Mouse (Mus musculus): ENCODE results near the gene 1700022I11Rik. TPM values are rescaled to one million over a fixed set of nuclear protein-coding genes. Genes with fewer than 3 reads are reported as not detected.
"Not testable (repeated sequence)": the region's sequence is repeated elsewhere in the genome, so short reads cannot be mapped to it uniquely, and the experiment has no call there.

Gene 1700022I11Rik
- polyA plus RNA-seq, 1 experiment from 2014 or later: 0.70 TPM

DNA sequence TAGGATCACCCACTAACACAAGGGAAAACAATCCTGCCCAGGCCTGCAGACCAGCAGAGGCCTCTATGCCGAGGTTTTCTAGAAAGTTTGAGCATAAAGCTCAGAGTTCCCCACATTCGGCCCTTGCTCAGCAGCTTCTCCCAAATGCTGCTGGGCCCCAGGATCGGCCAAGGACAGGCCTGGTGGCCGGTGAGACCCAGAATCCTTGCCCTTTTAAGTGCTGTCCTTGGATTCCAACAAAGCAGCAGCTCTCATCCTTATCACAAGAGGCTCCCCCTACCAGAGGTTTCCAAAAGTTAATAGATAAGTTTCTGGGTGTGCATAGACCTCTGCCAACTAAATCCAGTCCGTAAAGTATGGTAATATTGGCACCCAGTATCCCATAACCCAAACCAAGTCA, 4.5 kb downstream of the 1700022I11Rik start:
- Histone ChIP-seq H3K4me2 (no peak overlapping the region), H3K4me3 (no peak overlapping the region), H3K36me3 (peaks cover 15% of the 10 kb centered on the region), H3K27me3 (no peaks in the 10 kb centered on the region), H3K27ac (no peak overlapping the region), H3K9ac (no peak overlapping the region), H3K9me3 (no peaks in the 10 kb centered on the region), H3K4me1 (replicated peaks) (no peaks in the 10 kb centered on the region)
- 88% methylated on average over 5 of the region's 5 CpGs for WGBS
- ATAC-seq (ENCODE audit: low FRiP score): no peak

DNA sequence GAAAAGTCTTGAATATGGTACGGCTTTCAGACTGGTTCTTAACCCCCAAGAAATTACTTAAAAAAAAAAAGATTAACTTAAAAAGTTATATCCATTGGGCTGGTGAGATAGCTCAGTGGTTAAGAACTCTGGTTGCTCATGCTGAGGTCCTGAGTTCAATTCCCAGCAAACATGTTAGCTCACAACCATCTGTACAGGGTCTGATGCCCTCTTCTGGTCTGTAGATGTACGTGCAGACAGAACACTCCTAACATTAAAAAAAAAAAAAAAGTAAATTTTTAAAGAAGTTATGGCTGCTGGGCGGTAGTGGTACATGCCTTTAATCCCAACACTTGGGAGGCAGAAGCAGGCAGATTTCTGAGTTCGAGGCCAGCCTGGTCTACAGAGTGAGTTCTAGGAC, 8.7 kb downstream of the 1700022I11Rik start:
- Histone ChIP-seq H3K27me3 (no peaks in the 10 kb centered on the region), H3K4me3 (no peak overlapping the region), H3K9ac (no peak overlapping the region), H3K4me1 (replicated peaks) (no peaks in the 10 kb centered on the region), H3K4me2 (no peak overlapping the region), H3K27ac (no peak overlapping the region), H3K9me3 (no peaks in the 10 kb centered on the region), H3K36me3 (peaks cover 53% of the 10 kb centered on the region)
- ATAC-seq (ENCODE audit: low FRiP score): no peak
- 92% methylated on average over 4 of the region's 4 CpGs for WGBS

DNA sequence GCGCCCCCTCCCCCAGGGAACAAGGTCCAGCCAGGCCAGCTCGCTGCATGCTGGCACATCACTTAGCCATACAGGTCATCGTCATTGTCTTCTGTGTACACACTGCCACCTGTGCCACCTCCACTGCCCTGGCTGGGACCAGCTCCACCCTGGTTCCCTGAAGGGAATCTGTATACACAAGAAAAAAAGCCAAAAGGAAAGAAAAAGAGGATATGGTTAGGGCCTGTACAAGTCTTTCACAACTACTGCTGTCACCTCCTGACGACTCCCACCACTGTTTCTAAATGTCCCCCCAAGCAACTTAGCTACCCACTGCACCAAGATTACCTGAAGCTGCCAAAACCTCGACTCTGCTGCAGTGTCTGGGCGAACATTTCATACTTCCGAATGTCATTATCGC, 11.1 kb downstream of the 1700022I11Rik start:
- not testable (repeated sequence) for H3K9ac ChIP-seq; H3K4me2 ChIP-seq; H3K4me3 ChIP-seq; H3K9me3 ChIP-seq; ATAC-seq (ENCODE audit: low FRiP score); H3K27me3 ChIP-seq; H3K4me1 ChIP-seq (replicated peaks); H3K27ac ChIP-seq
- peaks cover 76% of the 10 kb centered on the region for H3K36me3 ChIP-seq
- whole genome bisulfite sequencing: 96% methylated on average over 8 of the region's 8 CpGs

DNA sequence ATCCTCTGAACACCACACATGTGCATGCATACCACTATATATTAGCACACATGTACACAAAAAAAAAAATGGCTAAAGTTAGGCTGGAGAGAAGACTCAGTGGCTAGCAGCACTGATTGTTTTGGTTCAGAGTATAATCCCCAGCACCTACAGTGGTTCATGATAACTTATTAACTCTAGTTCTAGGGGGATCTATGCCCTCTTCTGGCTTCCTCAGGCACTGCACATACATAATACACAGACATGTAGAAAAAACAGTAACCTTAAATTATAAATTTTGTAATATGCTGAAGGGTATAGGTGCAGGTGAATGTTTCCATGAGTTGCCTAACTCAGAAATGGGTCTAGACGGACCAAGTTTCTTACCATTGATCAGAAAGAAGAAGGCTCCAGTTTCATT, 18.9 kb downstream of the 1700022I11Rik start:
- Histone ChIP-seq H3K9ac (no peak overlapping the region), H3K4me3 (no peak overlapping the region)
- 87% methylated on average over 1 of the region's 1 CpGs for WGBS

DNA sequence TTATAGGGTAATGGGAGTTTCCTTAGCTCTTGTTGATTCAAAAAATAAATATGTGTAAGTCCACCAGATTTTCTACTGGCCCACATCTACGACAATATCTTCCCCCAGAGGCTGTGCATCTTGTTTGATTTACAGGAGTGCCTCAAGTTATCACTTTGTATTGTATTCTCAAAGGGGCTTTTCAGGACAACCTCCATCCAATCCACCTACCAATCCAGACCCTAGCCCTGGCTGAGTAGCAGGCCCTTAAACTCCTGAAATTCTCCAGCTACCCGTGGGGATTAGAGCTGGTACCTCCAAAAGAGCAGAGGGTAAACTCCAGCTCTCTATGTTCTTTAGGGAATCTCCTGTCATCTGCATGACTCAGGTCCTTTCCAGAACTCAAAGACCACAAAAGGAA, 28.6 kb downstream of the 1700022I11Rik start:
- Histone ChIP-seq H3K4me2 (peak overlapping the region; percentile 85), H3K27me3 (no peaks in the 10 kb centered on the region), H3K4me3 (peak overlapping the region; percentile 87), H3K36me3 (peaks cover 35% of the 10 kb centered on the region), H3K27ac (no peak overlapping the region), H3K9me3 (no peaks in the 10 kb centered on the region), H3K9ac (peak overlapping the region; percentile 94), H3K4me1 (replicated peaks) (peaks cover 27% of the 10 kb centered on the region)
- no peak for ATAC-seq (ENCODE audit: low FRiP score)
- 72% methylated on average over 2 of the region's 2 CpGs for WGBS

More for the DNA sequence above, 18.9 kb downstream of the 1700022I11Rik start:
- Histone ChIP-seq H3K4me1 (replicated peaks) (no peaks in the 10 kb centered on the region), H3K27me3 (no peaks in the 10 kb centered on the region), H3K27ac (no peak overlapping the region), H3K9me3 (no peaks in the 10 kb centered on the region), H3K4me2 (no peak overlapping the region), H3K36me3 (peaks cover 97% of the 10 kb centered on the region)
- no peak for ATAC-seq (ENCODE audit: low FRiP score)

DNA sequence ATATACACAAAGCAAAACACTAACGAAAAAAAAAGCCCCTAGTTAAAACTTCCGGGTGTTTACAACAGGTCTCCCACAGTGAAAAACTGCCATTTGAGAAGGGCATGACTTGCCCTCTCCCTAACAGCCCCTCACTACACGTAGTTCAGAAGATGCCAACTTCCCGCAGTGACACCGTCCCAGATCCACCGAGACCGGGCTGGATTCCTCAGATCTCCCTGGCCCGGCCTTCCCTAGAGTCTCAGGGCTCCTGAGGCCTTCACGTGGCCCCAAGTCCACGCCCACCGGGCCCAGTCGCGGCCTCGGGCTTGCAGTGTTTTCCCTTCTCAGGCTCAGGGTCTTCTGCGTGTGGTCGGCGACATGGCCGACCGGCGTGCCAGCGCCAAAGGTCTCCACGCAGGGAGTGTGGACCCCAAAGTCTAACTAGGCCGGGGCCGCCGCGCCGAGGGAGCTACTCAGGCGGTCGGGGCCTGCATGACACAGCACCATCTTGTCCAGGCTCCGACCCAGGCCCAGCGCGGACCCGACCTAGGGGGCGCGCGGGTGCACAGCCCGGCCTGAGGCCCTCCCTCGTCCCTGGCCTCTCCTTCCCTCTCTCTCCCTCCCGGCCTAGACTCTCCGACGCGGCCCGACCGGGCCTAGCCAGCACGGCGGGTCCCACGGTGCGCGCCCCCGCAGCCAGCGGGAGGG, 30.2 kb downstream of the 1700022I11Rik start:
- H3K36me3 ChIP-seq: peaks cover 19% of the 10 kb centered on the region
- no peaks in the 10 kb centered on the region for H3K27me3 ChIP-seq
- H3K9ac ChIP-seq: peak overlapping the region; percentile 94
- WGBS: under 1% methylated on average over 47 of the region's 51 CpGs
- ATAC-seq (ENCODE audit: low FRiP score): peak; percentile 83
- H3K9me3 ChIP-seq: no peaks in the 10 kb centered on the region
- peak overlapping the region; percentile 87 for H3K4me3 ChIP-seq
- H3K27ac ChIP-seq: peak overlapping the region; percentile 99
- H3K4me1 ChIP-seq (replicated peaks): peaks cover 27% of the 10 kb centered on the region
- peak overlapping the region; percentile 85 for H3K4me2 ChIP-seq

DNA sequence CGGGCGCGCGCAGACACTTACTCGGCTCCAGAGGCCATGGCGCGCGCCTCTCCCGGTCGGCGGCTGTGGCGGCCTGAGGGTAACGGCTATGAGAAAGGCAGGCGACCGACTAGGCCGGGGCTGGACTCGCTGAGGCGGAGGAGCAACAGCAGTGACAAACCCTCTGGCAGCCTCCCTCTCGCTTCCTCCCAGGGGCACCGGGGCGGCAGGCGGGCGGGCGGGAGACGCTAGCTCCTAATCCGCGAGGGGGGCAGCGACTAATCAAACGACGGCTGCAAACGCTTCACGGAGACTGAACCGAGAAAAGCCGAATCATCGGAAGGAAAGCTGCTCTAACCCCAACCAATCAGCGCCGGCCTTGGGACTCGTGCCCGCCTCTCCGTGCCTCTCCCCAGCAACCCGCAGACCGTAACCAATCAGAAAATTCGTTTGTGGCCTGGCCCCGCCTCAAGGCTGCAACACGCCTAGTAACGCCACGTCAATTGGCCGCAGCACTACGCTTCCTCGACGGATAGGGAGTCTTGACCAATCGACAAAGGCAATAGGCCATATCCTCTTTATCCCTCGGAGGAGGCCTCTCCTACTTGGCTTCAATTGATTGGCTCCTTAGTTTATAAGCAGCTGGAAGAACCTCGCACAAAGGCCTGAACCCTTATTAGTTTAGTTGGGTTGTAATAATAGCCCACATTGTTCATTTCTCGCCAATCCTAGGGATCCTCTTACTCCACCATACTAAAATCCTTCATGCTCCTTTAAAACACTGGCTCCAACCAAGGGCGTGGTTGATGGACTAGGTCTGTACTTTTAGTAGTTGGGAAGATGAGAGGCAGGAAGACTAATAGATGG, 31.0 kb downstream of the 1700022I11Rik start, which contains the start of gene Vcp:
TSS of gene Vcp (minus strand) at position 367 of the 846 bp plus-strand sequence.
- not testable (repeated sequence) for H3K9me3 ChIP-seq, H3K27me3 ChIP-seq
- H3K36me3 ChIP-seq: peaks cover 12% of the 10 kb centered on the region
- H3K9ac ChIP-seq: peak within 1 kb of the TSS; percentile 94
- peak within 1 kb of the TSS; percentile 87 for H3K4me3 ChIP-seq
- peak within 1 kb of the TSS; percentile 85 for H3K4me2 ChIP-seq
- under 1% methylated on average over 50 of the region's 56 CpGs for WGBS
- peak; percentile 99 for ATAC-seq (ENCODE audit: low FRiP score)
- peak within 1 kb of the TSS; percentile 99 for H3K27ac ChIP-seq
- H3K4me1 ChIP-seq (replicated peaks): peaks cover 27% of the 10 kb centered on the region

DNA sequence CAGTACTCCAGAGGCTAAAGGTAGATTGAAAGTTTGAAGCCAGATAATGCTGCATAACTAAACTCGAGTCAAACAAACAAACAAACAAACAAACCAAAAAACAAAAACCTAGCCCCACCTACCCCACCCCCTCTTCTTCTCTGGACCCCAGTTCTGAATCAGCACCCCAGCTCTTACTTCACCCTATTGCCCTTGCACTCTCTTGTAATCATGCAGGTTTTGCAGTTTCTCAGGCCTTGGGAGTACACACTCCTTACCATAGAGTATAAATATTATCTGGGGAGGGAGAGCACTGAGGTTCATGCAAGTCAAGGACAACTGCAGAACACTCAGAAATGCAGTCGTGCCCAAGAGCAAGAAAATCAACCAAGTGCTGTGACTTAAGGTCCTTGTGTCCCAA, 31.9 kb downstream of the 1700022I11Rik start:
- Histone ChIP-seq H3K36me3 (0 out of 2 replicates have a peak, but pooled peaks cover 5% of the 10 kb centered on the region), H3K27ac (peak overlapping the region; percentile 99), H3K9ac (no peak overlapping the region), H3K4me3 (no peak overlapping the region), H3K27me3 (no peaks in the 10 kb centered on the region), H3K4me1 (replicated peaks) (peaks cover 27% of the 10 kb centered on the region), H3K4me2 (no peak overlapping the region), H3K9me3 (no peaks in the 10 kb centered on the region)
- no peak for ATAC-seq (ENCODE audit: low FRiP score)
- WGBS: 95% methylated on average over 2 of the region's 2 CpGs

DNA sequence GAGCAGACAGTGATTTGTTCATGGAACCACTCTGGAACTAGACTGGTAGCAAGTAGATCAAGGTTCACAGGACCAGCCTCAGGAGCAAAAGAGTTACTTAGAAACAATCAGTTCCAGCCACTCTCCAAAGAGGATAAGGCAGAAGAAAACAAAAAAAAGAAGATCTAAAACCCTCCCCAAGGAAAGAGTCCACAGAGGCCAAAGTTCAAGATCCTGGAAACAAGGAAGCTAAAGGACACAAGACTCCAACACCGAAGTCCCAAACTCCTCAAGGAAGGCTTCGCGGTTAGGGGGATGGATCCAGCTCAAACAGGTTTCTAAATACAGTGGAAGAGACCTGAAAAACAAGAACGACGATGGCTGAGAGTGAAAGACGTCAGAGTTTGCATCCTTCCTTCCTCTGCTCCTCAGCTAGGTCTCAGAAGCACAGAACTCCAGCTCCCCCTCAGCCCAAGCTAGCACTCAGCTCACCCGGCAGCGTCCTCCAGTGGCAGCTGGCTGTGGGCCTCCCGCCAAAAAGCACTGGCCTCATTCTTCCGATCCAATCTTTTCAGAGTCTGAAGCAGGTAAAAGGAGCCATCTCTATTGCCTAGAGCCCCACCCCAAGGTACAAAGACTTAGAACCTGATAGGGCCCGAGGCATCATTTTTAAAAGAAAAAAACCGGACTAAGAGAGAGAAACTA, 33.5 kb downstream of the 1700022I11Rik start:
- H3K9me3 ChIP-seq: no peaks in the 10 kb centered on the region
- no peak overlapping the region for H3K9ac ChIP-seq
- peaks cover 6% of the 10 kb centered on the region; the same call in 1 of the 2 replicates for H3K36me3 ChIP-seq
- WGBS: 81% methylated on average over 12 of the region's 12 CpGs
- H3K27ac ChIP-seq: no peak overlapping the region
- no peaks in the 10 kb centered on the region for H3K27me3 ChIP-seq
- H3K4me2 ChIP-seq: no peak overlapping the region
- H3K4me3 ChIP-seq: no peak overlapping the region
- peaks cover 16% of the 10 kb centered on the region for H3K4me1 ChIP-seq (replicated peaks)
- no peak for ATAC-seq (ENCODE audit: low FRiP score)

DNA sequence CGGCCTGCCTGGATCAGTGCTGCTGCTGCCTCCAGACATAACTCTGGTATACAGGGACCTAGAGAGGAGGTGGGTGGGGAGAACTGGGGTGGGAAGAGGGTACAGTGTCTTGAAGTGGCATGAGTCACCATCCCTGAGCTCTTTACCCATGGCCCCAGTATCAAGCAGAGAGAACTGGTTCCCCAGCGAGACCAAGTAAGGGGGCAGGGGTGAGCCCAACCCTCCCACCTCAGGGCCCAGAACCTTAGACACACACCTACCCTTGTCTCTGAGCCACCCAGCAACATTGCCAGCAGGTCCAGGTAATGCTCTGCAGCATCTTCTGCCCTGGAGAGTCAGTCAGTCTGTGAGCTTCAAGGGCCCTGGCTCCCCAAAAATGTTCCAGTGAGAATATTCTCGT, 35.5 kb downstream of the 1700022I11Rik start:
- peaks cover 18% of the 10 kb centered on the region for H3K4me1 ChIP-seq (replicated peaks)
- H3K27me3 ChIP-seq: no peaks in the 10 kb centered on the region
- H3K9me3 ChIP-seq: no peaks in the 10 kb centered on the region
- no peak overlapping the region for H3K9ac ChIP-seq
- no peak overlapping the region for H3K4me3 ChIP-seq
- 97% methylated on average over 3 of the region's 3 CpGs for WGBS
- H3K36me3 ChIP-seq: peaks cover 6% of the 10 kb centered on the region; the same call in 1 of the 2 replicates
- ATAC-seq (ENCODE audit: low FRiP score): no peak
- no peak overlapping the region for H3K27ac ChIP-seq
- H3K4me2 ChIP-seq: no peak overlapping the region

DNA sequence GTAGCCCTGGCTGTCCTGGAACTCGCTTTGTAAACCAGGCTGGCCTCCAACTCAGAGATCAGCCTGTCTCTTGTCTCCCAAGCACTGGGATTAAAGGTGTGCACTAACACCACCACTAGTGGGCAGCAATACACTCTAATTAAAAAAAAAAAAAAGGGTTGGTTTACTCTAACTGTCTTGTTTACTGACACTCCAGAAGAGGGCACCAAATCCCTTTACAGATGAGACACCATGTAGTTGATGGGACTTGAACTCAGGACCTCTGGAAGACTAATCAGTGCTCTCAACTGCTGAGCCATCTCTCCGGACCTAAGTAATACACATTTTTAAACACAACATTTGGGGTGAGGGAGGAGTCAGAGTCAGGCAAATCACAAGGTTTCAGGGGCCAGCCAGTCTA, 36.4 kb downstream of the 1700022I11Rik start:
- H3K27ac ChIP-seq: no peak overlapping the region
- H3K4me1 ChIP-seq (replicated peaks): peaks cover 20% of the 10 kb centered on the region
- H3K4me3 ChIP-seq: no peak overlapping the region
- 62% methylated on average over 2 of the region's 2 CpGs for WGBS
- H3K4me2 ChIP-seq: no peak overlapping the region
- peaks cover 6% of the 10 kb centered on the region; the same call in 1 of the 2 replicates for H3K36me3 ChIP-seq
- no peaks in the 10 kb centered on the region for H3K9me3 ChIP-seq
- H3K27me3 ChIP-seq: no peaks in the 10 kb centered on the region
- no peak overlapping the region for H3K9ac ChIP-seq
- no peak for ATAC-seq (ENCODE audit: low FRiP score)
